Mouse (Mus musculus) heart, postnatal 10 days (tissue): ENCODE results near the gene Pus3. TPM values are rescaled to one million over a fixed set of nuclear protein-coding genes. Genes with fewer than 3 reads are reported as not detected.

Experiments used
- DNase-seq, 2 experiments: peaks; one replicate each; pipeline ENCODE4 v3.0.0; 2021
- intact Hi-C: fragments of 180-260 bp; cut with DNase I; formaldehyde crosslinking; loops from one replicate; pipeline ENCODE4 v1.15.1; 2025
- total RNA-seq, 2 experiments: library from RNA; stranded (reverse); gene quantifications; 2 replicates each; pipeline ENCODE4 v1.2.3; 2021

Gene Pus3
- total RNA-seq, 2 experiments from 2014 or later, result 7.4 to 8.4 TPM

DNA sequence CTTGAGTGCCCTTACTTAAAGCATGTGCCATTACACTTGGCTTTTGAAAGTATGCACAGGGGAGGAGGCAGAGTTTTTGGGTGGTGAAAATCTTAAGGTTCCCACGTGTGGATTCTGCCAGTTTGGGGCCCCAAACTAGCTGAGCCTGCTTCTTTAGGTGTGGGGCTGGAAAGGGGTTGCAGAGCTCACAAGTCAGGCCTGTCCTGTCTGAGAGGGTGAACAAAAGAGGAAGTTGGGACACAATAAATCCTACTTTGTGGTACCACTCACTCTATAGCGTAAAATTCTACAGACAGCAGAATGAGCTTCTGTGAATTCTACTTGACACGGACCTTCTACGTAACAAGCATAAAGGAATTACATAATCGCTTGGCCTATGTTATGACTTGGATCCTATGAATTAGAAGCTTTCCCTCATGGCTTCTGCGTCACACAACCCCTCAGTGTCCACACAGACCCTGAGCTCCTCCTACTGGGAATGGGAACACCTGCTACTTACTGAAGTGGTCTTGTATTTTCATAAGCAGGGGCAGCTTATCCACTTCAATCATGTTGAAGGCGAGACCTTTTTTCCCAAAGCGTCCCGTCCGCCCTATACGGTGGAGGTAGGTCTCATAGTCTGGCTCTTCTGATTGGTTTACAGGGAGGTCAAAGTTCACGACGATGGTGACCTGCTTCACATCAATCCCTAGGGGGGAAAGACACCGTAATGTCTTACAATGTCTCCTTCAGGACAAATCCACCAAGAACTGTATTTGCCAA is 15.1 kb upstream of the Pus3 start:
- DNase-seq, result no peak
- intact Hi-C loops, result loop anchor here (10.0 kb wide), 1 partner anchor 518 kb away; no protein-coding TSS in a partner anchor

GRCm38 (mm10) chr9:35544666-35545065 is 13.7 kb upstream of the Pus3 start:
- DNase-seq, result peak; percentile 43 to 62
- intact Hi-C loops, result loop anchor here (10.0 kb wide), 1 partner anchor 520 kb away; no protein-coding TSS in a partner anchor

DNA sequence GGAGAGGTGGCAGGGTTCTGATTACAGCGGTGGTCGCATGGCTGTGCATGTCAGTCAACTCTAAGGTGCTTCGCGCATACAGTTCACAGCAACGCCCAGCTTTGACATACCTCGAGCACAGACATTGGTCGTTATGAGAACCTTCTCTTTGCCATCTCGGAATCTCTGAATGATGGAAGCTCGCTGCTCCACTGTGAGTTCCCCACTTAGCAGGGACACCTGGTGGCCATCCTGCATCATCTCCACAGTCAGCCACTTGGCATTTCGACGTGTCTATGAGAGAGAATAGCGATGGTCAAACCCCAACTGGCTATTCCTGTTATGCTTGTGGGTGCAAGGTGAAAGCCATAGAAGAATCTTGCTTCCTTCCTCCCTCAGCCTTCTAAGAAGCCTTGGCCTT is 12.7 kb upstream of the Pus3 start:
- DNase-seq, result no peak
- intact Hi-C loops, result loop anchor here (10.0 kb wide), 1 partner anchor 521 kb away; no protein-coding TSS in a partner anchor

GRCm38 (mm10) chr9:35546745-35547144 is 11.7 kb upstream of the Pus3 start:
- no peak for DNase-seq
- intact Hi-C loops, result loop anchor here (10.0 kb wide), 1 partner anchor 522 kb away; no protein-coding TSS in a partner anchor

DNA sequence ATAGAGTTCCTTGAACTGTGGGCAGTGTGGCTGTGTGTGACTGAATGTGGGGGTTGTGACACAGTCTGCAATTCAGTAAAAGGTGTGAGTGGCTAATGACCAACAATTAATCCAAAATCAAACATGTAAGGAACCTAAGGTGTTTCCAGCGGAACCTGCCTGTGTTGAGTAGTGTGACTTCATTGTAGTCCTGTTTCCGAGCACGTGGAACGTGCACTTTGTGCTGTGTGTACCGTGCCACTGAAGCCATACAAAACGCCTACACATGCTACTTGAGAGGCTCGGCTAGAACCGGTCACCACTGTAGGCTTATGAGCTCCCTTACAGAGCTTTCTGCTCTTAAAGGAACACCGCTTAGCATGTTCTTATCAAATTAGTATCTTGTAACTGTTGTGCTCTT is 9.9 kb upstream of the Pus3 start:
- intact Hi-C loops, result loop anchor here (10.0 kb wide), 1 partner anchor 524 kb away; no protein-coding TSS in a partner anchor
- no peak for DNase-seq

- DNase-seq, result no peak
- intact Hi-C loops, result no loop called here
These were observed 1.8 kb upstream of the Pus3 start for GRCm38 (mm10) chr9:35556494-35557102.

GRCm38 (mm10) chr9:35559009-35559890 is 855 bp downstream of the Pus3 start:
- peak; percentile 81 to 83 for DNase-seq
- intact Hi-C loops, result no loop called here

GRCm38 (mm10) chr9:35561076-35561475 is 2.7 kb downstream of the Pus3 start:
- no peak for DNase-seq
- intact Hi-C loops, result no loop called here

GRCm38 (mm10) chr9:35561583-35561982 is 3.2 kb downstream of the Pus3 start:
- DNase-seq, result no peak

DNA sequence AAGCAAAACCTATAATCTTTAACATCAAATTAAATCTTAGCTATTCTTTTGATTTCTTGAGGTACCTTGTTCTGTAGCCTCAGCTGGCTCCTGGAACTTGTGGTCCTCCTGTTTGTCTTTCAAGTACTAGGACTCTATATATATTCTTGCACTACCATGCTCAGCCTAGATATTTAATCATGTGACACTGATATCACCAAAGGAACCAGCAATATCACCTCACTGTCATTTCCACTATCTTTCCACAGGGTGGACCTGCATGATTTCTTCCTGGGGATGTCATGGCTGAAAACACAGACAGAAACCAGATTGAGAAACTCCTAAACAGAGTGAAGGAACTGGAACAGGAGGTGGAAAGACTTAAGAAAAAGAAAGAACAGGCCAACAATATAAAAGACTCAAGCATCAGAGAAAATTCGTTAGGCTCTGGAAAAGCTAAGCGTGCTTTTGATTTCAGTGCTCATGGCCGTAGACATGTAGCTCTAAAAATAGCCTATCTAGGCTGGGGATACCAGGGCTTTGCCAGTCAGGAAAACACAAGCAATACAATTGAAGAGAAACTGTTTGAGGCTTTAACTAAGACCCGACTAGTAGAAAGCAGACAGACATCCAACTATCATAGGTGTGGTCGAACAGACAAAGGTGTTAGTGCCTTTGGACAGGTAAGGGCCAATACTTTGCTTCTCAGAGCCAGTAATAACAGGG is 6.3 kb downstream of the Pus3 start:
- intact Hi-C loops, result no loop called here
- DNase-seq, result no peak

More at GRCm38 (mm10) chr9:35561583-35561982, 3.2 kb downstream of the Pus3 start:
- intact Hi-C loops, result no loop called here

- no peak for DNase-seq
- intact Hi-C loops, result no loop called here
These were observed 9.6 kb downstream of the Pus3 start for GRCm38 (mm10) chr9:35567995-35568394.

GRCm38 (mm10) chr9:35569571-35570534 is 11.5 kb downstream of the Pus3 start, which contains the start of the genes Pate2 and Hyls1:
Gene Pate2, plus strand, starts transcription at chr9:35570284.
Gene Hyls1, minus strand, starts transcription at chr9:35570398.
- DNase-seq, result peak; percentile 94
- intact Hi-C loops, result no loop called here

DNA sequence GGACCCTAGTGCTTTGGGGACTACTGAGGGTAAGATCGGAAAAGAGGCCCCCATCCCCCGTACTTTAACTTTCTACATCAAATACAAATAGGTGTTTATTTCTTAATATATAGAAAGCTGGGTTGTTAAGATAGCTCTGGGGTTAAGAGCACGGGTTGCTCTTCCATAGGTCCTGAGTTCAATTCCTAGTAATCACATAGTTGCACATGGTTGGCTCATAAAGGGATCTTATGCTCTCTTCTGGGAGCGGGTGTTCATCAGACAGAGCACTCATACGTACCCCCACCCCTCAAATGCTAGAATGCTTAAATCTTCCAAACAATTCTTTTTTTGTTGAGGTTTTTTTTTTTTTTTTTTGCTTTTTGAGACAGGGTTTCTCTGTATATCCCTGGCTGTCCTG is 12.3 kb downstream of the Pus3 start:
- intact Hi-C loops, result no loop called here
- DNase-seq, result no peak

DNA sequence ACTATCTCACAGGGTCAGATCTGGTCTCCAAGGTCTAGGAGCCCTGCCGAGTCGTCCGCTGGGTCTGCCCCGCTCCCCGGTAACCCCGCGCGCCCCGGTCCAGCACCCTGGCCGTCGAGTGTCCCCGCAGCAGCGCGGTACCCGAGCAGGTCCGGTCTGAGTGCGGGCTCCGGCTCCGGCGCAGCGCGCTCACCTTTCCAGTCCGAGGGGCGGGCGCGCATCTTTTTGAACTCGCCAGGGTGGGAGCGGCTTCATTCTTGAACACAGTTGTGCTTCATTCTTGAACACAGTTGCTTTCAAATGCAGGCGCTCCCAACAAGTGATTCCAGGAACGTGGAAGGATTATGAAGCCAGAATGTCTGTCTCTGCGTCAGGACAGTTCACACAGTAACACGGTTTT is 16.0 kb downstream of the Pus3 start:
- no peak for DNase-seq
- intact Hi-C loops, result no loop called here

DNA sequence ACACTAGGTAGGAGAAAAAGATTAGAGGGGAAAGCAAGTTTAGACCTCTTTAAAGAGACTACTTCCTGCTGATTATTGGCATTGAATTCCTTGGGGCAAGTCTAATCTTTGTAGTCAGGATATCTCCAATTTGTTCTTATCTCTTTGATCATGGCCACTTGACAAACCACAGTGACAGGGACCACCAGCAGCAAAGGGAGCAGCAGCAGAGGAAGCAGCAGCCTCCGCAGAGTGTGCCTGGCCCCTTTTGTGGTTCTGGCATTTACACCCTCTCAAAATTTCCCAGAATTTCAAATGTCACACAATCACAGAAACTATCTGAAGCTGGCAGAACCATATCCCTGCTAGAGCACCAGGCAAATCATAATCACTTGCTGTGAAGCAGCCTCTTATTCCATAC is 29.3 kb downstream of the Pus3 start:
- DNase-seq, result no peak
- intact Hi-C loops, result no loop called here

- intact Hi-C loops, result loop anchor here (2.0 to 10.0 kb wide), 3 partner anchors 114 to 1096 kb away; partner anchors contain the start of gene Gm7257
- peak; percentile 21 to 41 for DNase-seq
These were observed 34.5 kb downstream of the Pus3 start for GRCm38 (mm10) chr9:35592903-35593302.

DNA sequence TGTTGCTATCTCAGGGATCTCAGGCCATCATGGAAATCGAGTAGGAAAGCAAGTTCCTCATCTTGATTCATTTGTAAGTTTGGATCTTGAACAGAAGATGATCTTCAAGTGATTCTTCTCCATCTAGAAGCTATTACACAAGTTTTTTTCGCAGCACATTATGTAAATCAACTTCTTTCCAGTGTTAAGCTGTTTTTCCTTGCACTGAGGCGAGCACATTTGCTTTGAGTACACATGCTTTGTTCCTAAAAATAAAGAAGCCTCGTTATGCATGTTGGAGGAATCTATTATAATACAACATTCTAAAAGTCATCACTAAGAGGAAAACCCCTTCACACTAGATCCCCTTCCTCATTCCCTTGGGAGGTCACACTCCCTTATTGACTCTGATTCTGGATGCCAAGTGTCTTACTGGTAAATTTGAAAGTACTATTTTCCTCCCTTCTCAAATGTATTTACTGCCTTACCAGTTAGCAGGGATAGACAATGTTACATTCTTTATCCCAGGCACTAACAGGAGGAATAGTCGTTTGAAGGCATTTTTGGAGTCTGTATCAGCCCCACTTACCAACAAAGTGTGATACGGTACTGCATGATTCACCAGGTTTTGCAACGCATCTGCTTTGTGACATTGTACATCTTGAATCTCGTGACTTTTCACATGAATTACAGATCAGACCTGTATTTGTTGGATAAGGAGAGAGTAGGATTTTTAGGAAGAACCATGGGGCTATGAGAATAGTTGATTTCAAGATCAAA is 49.4 kb downstream of the Pus3 start:
- intact Hi-C loops, result no loop called here
- no peak for DNase-seq

- DNase-seq, result no peak
- intact Hi-C loops, result no loop called here
These were observed 53.4 kb downstream of the Pus3 start, which contains the start of gene Pate4 for GRCm38 (mm10) chr9:35611841-35612240. Gene Pate4, minus strand, starts transcription at chr9:35611941.
